Mouse (Mus musculus) urinary bladder, adult 18-20 months (tissue): ENCODE data around the gene Vmn2r40.
"Not testable (repeated sequence)": the region's sequence is repeated elsewhere in the genome, so short reads cannot be mapped to it uniquely, and the experiment has no call there.

ENCODE experiments used
- DNase-seq, 2 experiments: peaks; one replicate each; pipeline ENCODE4 v3.0.0; 2022; ENCODE audit warnings: low spot score in 2 of 2, mixed read lengths in 2 of 2

The Vmn2r40 gene

DNA sequence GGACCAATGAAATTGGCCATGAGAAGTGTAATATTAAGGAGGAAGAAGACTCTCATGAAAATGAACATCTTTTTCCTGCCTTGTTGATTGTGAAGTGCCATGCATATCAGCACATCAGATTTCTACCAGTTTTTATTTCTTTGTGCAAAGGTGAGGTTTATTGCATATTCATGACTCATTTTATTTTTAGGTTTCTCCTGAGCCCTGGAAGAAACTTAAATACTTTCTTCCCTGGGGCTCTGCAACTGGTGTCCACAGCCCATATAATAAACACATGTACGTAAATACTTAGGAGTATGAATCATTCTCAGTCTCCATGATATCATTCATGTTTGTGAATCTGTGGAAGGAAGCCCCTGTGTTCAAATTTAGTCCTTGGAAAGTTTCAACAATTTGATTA lies at the start of gene Vmn2r40:
Vmn2r40 (minus strand) TSS at position 101 of the 400 bp plus-strand sequence.
- DNase-seq, result not testable (repeated sequence)
